Mouse (Mus musculus): ENCODE measurements around the gene Il23r. TPM values are rescaled to one million over a fixed set of nuclear protein-coding genes. Genes with fewer than 3 reads are reported as not detected.

The Il23r gene
- total RNA-seq, 2 experiments from 2014 or later, result 0.11 to 0.18 TPM

GRCm38 (mm10) chr6:67434755-67435452 lies 56.8 kb downstream of the Il23r start:
- ATAC-seq (ENCODE audit: poor library complexity, severe bottlenecking), result no peak; the same call in 1 of the 2 replicates

- no peak for ATAC-seq (ENCODE audit: poor library complexity, severe bottlenecking)
Measured at GRCm38 (mm10) chr6:67431808-67432207, 59.8 kb downstream of the Il23r start.

GRCm38 (mm10) chr6:67421761-67422160 lies 69.9 kb downstream of the Il23r start:
- no peak for ATAC-seq (ENCODE audit: poor library complexity, severe bottlenecking)

GRCm38 (mm10) chr6:67416557-67416956 lies 75.1 kb downstream of the Il23r start:
- ATAC-seq (ENCODE audit: poor library complexity, severe bottlenecking), result peak; percentile 60; the same call in 1 of the 2 replicates

- peak; percentile 67 for ATAC-seq (ENCODE audit: poor library complexity, severe bottlenecking)
Measured at GRCm38 (mm10) chr6:67415276-67415675, 76.4 kb downstream of the Il23r start.

GRCm38 (mm10) chr6:67413378-67413777 lies 78.3 kb downstream of the Il23r start:
- no peak for ATAC-seq (ENCODE audit: poor library complexity, severe bottlenecking)

- ATAC-seq (ENCODE audit: poor library complexity, severe bottlenecking), result no peak
Measured at GRCm38 (mm10) chr6:67405281-67405682, 86.4 kb downstream of the Il23r start.

- peak; percentile 56 for ATAC-seq (ENCODE audit: poor library complexity, severe bottlenecking)
Measured at GRCm38 (mm10) chr6:67399551-67399950, 92.1 kb downstream of the Il23r start.

- ATAC-seq (ENCODE audit: poor library complexity, severe bottlenecking), result peak; percentile 90
Measured at GRCm38 (mm10) chr6:67375982-67376391, 115.7 kb downstream of the Il23r start, which contains the start of gene Il12rb2. TSS of gene Il12rb2 (minus strand) at chr6:67376188.

Other genes with a start within 250 kb of the Il23r start
- 16.2 and 17.5 TPM in 2 replicates for gene Il12rb2, start 115.7 kb downstream of the Il23r start, total RNA-seq (2015)
- 3.0 and 5.1 TPM in 2 replicates for gene Il12rb2, start 115.7 kb downstream of the Il23r start, total RNA-seq (2017)
- 9.8 and 11.4 TPM in 2 replicates for gene Tacstd2, start 43.9 kb upstream of the Il23r start, total RNA-seq (2015)
- 8.5 and 13.0 TPM in 2 replicates for gene Tacstd2, start 43.9 kb upstream of the Il23r start, total RNA-seq (2017)

All from megakaryocyte, adult 5-6 weeks (primary cell).